Mouse (Mus musculus): ENCODE measurements around the gene 4930404N11Rik. TPM values are rescaled to one million over a fixed set of nuclear protein-coding genes. Genes with fewer than 3 reads are reported as not detected.
A peak's percentile ranks its signal among the peaks of the same experiment; 100 is the strongest.

4930404N11Rik gene
- polyA plus RNA-seq, 1 experiment from 2014 or later, result 0.31 TPM

DNA sequence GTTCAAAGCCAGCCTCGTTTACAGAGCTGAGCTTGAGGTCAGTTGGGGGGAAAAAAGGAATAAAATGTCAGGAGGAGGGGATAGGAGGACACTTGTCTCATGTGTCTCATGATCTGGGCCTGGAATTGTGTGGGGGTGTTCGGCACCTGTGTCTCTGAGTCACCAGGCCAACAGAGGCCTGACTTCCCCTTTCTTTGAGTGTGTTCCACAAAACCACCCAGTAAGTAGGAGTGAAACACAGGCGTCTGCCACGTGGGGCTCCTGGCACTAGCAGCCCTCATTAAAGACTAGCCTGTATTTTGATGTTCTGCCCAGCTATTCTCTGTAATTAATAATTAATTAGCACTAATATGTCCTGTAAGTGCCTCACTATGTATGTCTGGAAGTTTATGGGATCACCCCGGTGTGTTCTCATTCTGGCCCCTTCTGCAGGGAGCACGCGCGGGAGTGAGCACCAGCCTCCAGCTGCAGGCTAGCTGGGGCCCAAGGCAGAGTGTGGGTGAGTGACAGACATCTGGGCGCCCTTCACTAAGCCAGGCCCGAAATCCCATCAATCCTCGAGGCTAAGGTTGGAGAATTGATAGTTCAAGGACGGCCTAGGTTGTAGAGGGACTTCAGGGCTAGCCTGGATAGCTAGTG lies 9.1 kb downstream of the 4930404N11Rik start:
- Histone ChIP-seq H3K9me3 (ENCODE audit: control insufficient read depth, low read length) (no peaks in the 10 kb centered on the region), H3K4me2 (ENCODE audit: low read depth, low read length) (peak overlapping the region; percentile 98; the same call in 1 of the 2 replicates), H3K4me1 (ENCODE audit: control insufficient read depth, insufficient read depth, low read length) (peaks cover 10% of the 10 kb centered on the region), H3K9ac (ENCODE audit: low read depth, low read length) (no peak overlapping the region), H3K4me3 (ENCODE audit: low read depth, low read length) (peak overlapping the region; percentile 81; the same call in 1 of the 2 replicates), H3K27me3 (replicated peaks; ENCODE audit: control insufficient read depth, insufficient read depth, low read length) (no peaks in the 10 kb centered on the region), H3K27ac (replicated peaks; ENCODE audit: low read depth, low read length) (no peak overlapping the region), H3K36me3 (ENCODE audit: control insufficient read depth, insufficient read depth, low read length) (no peaks in the 10 kb centered on the region)
- ATAC-seq (ENCODE audit: low read depth) (no peak), DNase-seq (ENCODE audit: low spot score) (no peak)
- WGBS, result 52% methylated on average over 12 of the region's 12 CpGs

DNA sequence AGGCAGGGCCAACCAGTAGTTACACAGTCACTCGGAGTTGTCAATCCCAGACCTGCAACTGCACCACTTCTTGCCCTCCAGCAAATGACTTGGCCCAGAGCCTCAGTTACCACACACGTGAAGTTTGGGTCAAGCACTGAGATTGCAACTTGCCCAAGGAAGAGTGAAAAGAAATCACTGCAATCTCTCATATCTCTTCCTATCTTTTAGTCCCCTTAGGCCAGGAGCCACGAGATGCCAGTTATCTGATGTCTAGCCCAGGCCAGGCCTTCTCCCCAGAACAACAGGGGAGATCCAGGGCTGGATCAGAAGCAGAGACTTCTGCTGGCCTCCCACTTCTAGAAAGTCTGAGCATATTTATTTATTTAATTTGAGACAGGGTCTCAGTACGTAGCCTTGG lies 10.1 kb downstream of the 4930404N11Rik start:
- no peak overlapping the region for H3K27ac ChIP-seq (replicated peaks; ENCODE audit: low read depth, low read length)
- H3K4me1 ChIP-seq (ENCODE audit: control insufficient read depth, insufficient read depth, low read length), result peaks cover 10% of the 10 kb centered on the region
- H3K4me3 ChIP-seq (ENCODE audit: low read depth, low read length), result no peak overlapping the region
- ATAC-seq (ENCODE audit: low read depth) (no peak), DNase-seq (ENCODE audit: low spot score) (no peak)
- no peak overlapping the region for H3K4me2 ChIP-seq (ENCODE audit: low read depth, low read length)
- no peaks in the 10 kb centered on the region for H3K36me3 ChIP-seq (ENCODE audit: control insufficient read depth, insufficient read depth, low read length)
- WGBS, result 69% methylated on average over 4 of the region's 4 CpGs
- H3K9me3 ChIP-seq (ENCODE audit: control insufficient read depth, low read length), result no peaks in the 10 kb centered on the region
- H3K9ac ChIP-seq (ENCODE audit: low read depth, low read length), result no peak overlapping the region
- no peaks in the 10 kb centered on the region for H3K27me3 ChIP-seq (replicated peaks; ENCODE audit: control insufficient read depth, insufficient read depth, low read length)

DNA sequence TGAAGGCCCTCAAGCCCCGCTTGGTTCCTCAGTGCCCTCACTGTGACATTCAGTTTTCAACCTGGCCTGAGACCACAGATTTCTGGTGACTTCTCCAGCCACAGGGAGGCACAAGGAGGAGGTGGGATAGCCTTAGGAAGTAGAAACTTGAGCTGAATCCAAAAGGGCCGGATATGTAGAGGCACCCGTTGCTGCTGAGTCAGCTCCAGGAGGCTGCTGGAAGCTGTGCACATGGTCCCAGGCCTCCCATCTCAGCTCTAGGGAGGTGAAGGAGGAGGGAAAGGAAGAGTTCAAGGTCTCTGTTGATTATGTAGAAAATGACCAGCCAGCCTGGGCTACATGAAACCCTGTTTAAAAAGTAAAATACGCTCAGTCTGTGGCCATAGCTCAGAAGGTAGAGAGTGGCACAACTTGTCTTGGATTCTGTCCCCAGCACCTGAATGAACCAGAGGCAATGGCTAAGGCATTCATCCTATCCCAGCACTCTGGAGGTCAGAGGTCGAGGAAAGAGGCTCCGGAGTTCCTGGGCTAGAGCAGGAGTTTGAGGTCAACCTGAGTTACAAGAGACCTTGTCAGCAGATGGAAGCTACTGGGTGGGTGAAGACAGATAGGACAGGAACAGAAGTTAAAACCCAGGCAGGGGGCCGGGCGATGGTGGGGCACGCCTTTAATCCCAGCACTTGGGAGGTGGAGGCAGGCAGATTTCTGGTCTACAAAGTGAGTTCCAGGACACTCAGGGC lies 10.7 kb downstream of the 4930404N11Rik start:
- Histone ChIP-seq H3K4me2 (ENCODE audit: low read depth, low read length) (no peak overlapping the region), H3K36me3 (ENCODE audit: control insufficient read depth, insufficient read depth, low read length) (no peaks in the 10 kb centered on the region), H3K4me3 (ENCODE audit: low read depth, low read length) (no peak overlapping the region), H3K27ac (replicated peaks; ENCODE audit: low read depth, low read length) (peak overlapping the region; percentile 21; the same call in 1 of the 2 replicates), H3K27me3 (replicated peaks; ENCODE audit: control insufficient read depth, insufficient read depth, low read length) (no peaks in the 10 kb centered on the region), H3K9ac (ENCODE audit: low read depth, low read length) (peak overlapping the region; percentile 30; the same call in 1 of the 2 replicates), H3K4me1 (ENCODE audit: control insufficient read depth, insufficient read depth, low read length) (peaks cover 10% of the 10 kb centered on the region), H3K9me3 (ENCODE audit: control insufficient read depth, low read length) (no peaks in the 10 kb centered on the region)
- WGBS, result 57% methylated on average over 9 of the region's 9 CpGs
- ATAC-seq (ENCODE audit: low read depth), result no peak
- DNase-seq (ENCODE audit: low spot score), result no peak

DNA sequence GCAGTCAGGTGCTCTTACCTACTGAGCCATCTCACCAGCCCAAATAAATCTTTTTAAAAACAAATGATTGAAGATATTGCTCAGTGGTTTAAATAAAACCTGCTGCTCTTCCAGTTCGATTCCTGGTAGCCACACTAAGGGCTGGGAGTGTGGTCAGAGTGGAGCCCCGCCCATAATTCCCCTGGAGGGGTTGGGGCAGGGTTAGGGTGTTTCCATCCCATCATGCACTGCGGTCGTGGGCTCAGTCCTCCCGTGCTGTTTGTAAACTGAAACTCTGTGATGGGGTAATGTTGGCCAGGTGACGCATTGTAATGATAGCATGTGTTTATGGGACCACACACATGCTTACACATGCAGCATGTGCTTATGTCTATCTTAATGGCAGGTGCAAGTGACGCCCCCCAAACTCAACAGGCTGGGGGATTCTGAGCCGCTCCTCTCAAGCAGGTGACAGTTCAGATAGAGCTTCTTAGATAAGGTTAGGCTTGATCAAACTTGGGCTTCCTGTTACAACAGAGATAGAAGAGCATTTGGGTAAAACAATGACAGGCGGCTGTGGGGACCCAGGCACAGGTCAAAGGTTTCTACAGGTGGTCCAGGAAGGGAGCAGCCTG lies 13.8 kb downstream of the 4930404N11Rik start:
- 22% methylated on average over 9 of the region's 9 CpGs for WGBS

DNA sequence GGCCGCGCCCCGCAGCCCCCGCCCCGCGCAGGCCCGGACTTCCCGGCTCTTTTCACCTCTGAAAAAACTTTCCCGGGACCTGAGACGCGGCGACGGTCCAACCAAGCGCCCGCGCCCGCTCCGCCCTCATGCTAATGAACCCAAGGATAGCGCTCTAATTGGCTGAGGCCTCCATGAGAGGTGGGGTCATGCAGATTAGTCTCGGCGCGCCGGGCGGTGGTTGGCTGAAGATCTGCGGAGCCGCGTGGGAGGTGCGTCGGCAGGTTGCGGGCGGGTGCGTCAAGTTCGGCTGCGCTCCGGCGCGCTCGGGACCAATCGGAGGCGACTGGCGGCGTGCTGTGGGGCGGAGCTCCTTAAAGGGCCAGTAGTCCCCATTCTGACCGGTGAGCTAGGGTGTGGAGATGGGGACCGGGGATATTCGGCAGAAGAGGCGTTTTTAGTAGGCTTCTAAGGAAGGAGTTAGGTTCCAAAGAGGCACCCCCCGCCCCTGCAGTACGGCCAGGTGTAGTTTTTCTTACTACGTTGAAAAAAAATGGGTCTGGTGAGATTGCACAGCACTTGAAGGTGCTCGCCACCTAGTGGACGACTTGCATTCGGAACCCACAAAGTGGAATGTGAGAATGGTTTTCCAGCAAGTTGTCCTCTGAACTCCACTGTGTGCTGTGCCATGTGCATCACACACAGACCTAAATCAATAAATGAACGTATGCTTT lies 15.1 kb downstream of the 4930404N11Rik start, which contains the start of gene Hmg20b:
Gene Hmg20b (minus strand): TSS at position 130 of the 713 bp plus-strand sequence.
- H3K27ac ChIP-seq (replicated peaks; ENCODE audit: low read depth, low read length), result peak within 1 kb of the TSS; percentile 72
- ATAC-seq (ENCODE audit: low read depth) (peak; percentile 96), DNase-seq (ENCODE audit: low spot score) (peak; percentile 100)
- H3K4me2 ChIP-seq (ENCODE audit: low read depth, low read length), result peak within 1 kb of the TSS; percentile 93
- no peaks in the 10 kb centered on the region for H3K9me3 ChIP-seq (ENCODE audit: control insufficient read depth, low read length)
- peak within 1 kb of the TSS; percentile 85 for H3K9ac ChIP-seq (ENCODE audit: low read depth, low read length)
- H3K27me3 ChIP-seq (replicated peaks; ENCODE audit: control insufficient read depth, insufficient read depth, low read length), result no peaks in the 10 kb centered on the region; the same call in 1 of the 2 replicates
- under 1% methylated on average over 49 of the region's 54 CpGs for WGBS
- H3K4me1 ChIP-seq (ENCODE audit: control insufficient read depth, insufficient read depth, low read length), result peaks cover 19% of the 10 kb centered on the region
- H3K4me3 ChIP-seq (ENCODE audit: low read depth, low read length), result peak within 1 kb of the TSS; percentile 88
- H3K36me3 ChIP-seq (ENCODE audit: control insufficient read depth, insufficient read depth, low read length), result peaks cover 13% of the 10 kb centered on the region

More for the DNA sequence above, 13.8 kb downstream of the 4930404N11Rik start:
- no peak for ATAC-seq (ENCODE audit: low read depth)
- Histone ChIP-seq H3K4me3 (ENCODE audit: low read depth, low read length) (no peak overlapping the region), H3K9ac (ENCODE audit: low read depth, low read length) (no peak overlapping the region), H3K9me3 (ENCODE audit: control insufficient read depth, low read length) (no peaks in the 10 kb centered on the region), H3K27me3 (replicated peaks; ENCODE audit: control insufficient read depth, insufficient read depth, low read length) (no peaks in the 10 kb centered on the region; the same call in 1 of the 2 replicates), H3K4me1 (ENCODE audit: control insufficient read depth, insufficient read depth, low read length) (peaks cover 15% of the 10 kb centered on the region), H3K36me3 (ENCODE audit: control insufficient read depth, insufficient read depth, low read length) (peaks cover 9% of the 10 kb centered on the region; the same call in 1 of the 2 replicates), H3K27ac (replicated peaks; ENCODE audit: low read depth, low read length) (no peak overlapping the region), H3K4me2 (ENCODE audit: low read depth, low read length) (no peak overlapping the region)
- DNase-seq (ENCODE audit: low spot score), result no peak

DNA sequence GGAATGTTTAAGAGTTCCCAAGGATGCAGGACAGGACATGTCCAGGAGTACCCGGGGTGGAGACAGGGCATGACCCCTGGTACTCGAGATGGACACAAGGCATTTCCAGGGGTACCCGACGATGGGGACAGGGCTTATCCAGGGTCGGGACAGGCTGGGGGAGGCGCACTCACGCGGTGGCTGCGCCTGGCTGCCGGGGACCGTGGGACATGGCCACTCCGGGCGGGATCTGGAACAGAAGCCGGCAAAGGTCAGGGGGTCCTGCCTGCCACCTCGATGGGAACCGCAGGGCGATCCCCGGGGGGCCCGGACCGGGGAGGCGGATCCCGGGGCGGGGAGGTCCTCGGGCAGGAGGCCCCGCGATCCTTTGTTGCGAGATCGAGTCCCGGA lies 15.7 kb downstream of the 4930404N11Rik start:
- peaks cover 19% of the 10 kb centered on the region for H3K4me1 ChIP-seq (ENCODE audit: control insufficient read depth, insufficient read depth, low read length)

DNA sequence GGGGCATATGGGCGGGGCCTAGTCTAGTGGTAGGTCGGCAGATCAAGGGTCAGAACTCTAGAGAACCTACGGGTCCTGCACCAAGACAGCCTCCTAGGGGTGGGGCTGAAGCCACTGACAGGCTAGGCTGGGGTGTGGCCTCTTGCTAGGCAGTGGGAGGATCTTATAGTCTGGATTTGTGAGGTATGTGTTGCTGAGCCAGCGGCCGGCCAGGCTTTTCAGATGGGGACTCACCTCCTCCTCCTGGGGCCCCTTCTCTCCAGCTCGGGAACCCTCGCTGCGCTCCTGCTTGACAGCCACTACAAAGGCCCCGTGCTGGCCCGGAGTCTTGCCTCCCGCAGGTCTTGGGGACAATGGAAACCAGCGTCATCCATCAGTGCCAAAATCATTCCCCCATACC lies 16.5 kb downstream of the 4930404N11Rik start:
- Histone ChIP-seq H3K4me1 (ENCODE audit: control insufficient read depth, insufficient read depth, low read length) (peaks cover 19% of the 10 kb centered on the region), H3K4me3 (ENCODE audit: low read depth, low read length) (peak overlapping the region; percentile 88), H3K4me2 (ENCODE audit: low read depth, low read length) (peak overlapping the region; percentile 93), H3K9ac (ENCODE audit: low read depth, low read length) (peak overlapping the region; percentile 85), H3K27ac (replicated peaks; ENCODE audit: low read depth, low read length) (peak overlapping the region; percentile 72; the same call in 1 of the 2 replicates), H3K27me3 (replicated peaks; ENCODE audit: control insufficient read depth, insufficient read depth, low read length) (peaks cover 12% of the 10 kb centered on the region; the same call in 1 of the 2 replicates), H3K36me3 (ENCODE audit: control insufficient read depth, insufficient read depth, low read length) (peaks cover 13% of the 10 kb centered on the region), H3K9me3 (ENCODE audit: control insufficient read depth, low read length) (no peaks in the 10 kb centered on the region)
- 10% methylated on average over 10 of the region's 12 CpGs for WGBS
- DNase-seq (ENCODE audit: low spot score), result no peak
- ATAC-seq (ENCODE audit: low read depth), result no peak

More for the DNA sequence above, 15.7 kb downstream of the 4930404N11Rik start:
- Histone ChIP-seq H3K36me3 (ENCODE audit: control insufficient read depth, insufficient read depth, low read length) (peaks cover 13% of the 10 kb centered on the region), H3K27ac (replicated peaks; ENCODE audit: low read depth, low read length) (peak overlapping the region; percentile 72), H3K9ac (ENCODE audit: low read depth, low read length) (peak overlapping the region; percentile 85), H3K4me2 (ENCODE audit: low read depth, low read length) (peak overlapping the region; percentile 93), H3K9me3 (ENCODE audit: control insufficient read depth, low read length) (no peaks in the 10 kb centered on the region), H3K27me3 (replicated peaks; ENCODE audit: control insufficient read depth, insufficient read depth, low read length) (peaks cover 5% of the 10 kb centered on the region; the same call in 1 of the 2 replicates), H3K4me3 (ENCODE audit: low read depth, low read length) (peak overlapping the region; percentile 88)
- WGBS, result 0% methylated on average over 10 of the region's 29 CpGs
- no peak for DNase-seq (ENCODE audit: low spot score)
- ATAC-seq (ENCODE audit: low read depth), result no peak

Measured in embryonic facial prominence, embryonic 14.5 days (tissue).